Mouse (Mus musculus) G1E (cell line): ENCODE data around the gene Sirpa. TPM values are rescaled to one million over a fixed set of nuclear protein-coding genes. Genes with fewer than 3 reads are reported as not detected.

Source experiments
- ATAC-seq: 2 replicates; pipeline ENCODE4 v1.8.0; 2016; ENCODE audit warnings: mild to moderate bottlenecking; ENCODE audit not compliant: insufficient number of reproducible peaks, poor library complexity, low FRiP score, severe bottlenecking; ENCODE audit errors: extremely low read depth
- DNase-seq: peaks from one replicate; pipeline ENCODE4 v3.0.0; 2012; ENCODE audit warnings: low spot score
- H3K27me3 ChIP-seq: 2 replicates; pipeline ENCODE4 v1.6.1; 2012; ENCODE audit warnings: mild to moderate bottlenecking, low read length, inconsistent platforms; ENCODE audit not compliant: insufficient read depth
- H3K36me3 ChIP-seq: replicated peaks from 2 replicates; pipeline ENCODE3; 2012; ENCODE audit warnings: mild to moderate bottlenecking, inconsistent platforms
- H3K4me1 ChIP-seq: 2 replicates; pipeline ENCODE4 v1.6.1; 2012; ENCODE audit warnings: low read depth, low read length, inconsistent platforms, mixed read lengths; ENCODE audit not compliant: insufficient read depth
- H3K4me3 ChIP-seq: 2 replicates; pipeline ENCODE4 v1.5.1; 2012; ENCODE audit warnings: low read depth, mild to moderate bottlenecking, inconsistent platforms, low read length, moderate library complexity, mixed read lengths
- H3K9me3 ChIP-seq: replicated peaks from 2 replicates; pipeline ENCODE4 v1.6.1; 2012; ENCODE audit warnings: inconsistent platforms
- CTCF ChIP-seq: IDR thresholded peaks from 2 replicates; pipeline ENCODE4 v1.5.1; 2012; ENCODE audit warnings: low read depth, low read length, inconsistent platforms, mixed read lengths
- GATA1 ChIP-seq: IDR thresholded peaks from 2 replicates; pipeline ENCODE4 v1.6.1; 2012; ENCODE audit warnings: borderline replicate concordance, low read length, inconsistent platforms, mixed read lengths
- GATA2 ChIP-seq: IDR thresholded peaks from 2 replicates; pipeline ENCODE4 v1.6.1; 2012; ENCODE audit warnings: low read depth, low read length, inconsistent platforms, borderline replicate concordance
- POLR2AphosphoS5 ChIP-seq: IDR thresholded peaks from 2 replicates; pipeline ENCODE4 v1.6.1; 2012; ENCODE audit warnings: low read depth, low read length, inconsistent platforms; ENCODE audit not compliant: insufficient replicate concordance
- TAL1 ChIP-seq: conservative IDR thresholded peaks from 2 replicates; pipeline ENCODE4 v1.6.1; 2012; ENCODE audit warnings: low read depth, low read length, inconsistent platforms, mixed read lengths
- polyA plus RNA-seq: library from polyadenylated mRNA; stranded (reverse); fragments of >175 nt; gene quantifications from 2 replicates; pipeline ENCODE4 v1.2.3, GENCODE M21; 2012
- total RNA-seq, 2 experiments: library from RNA; stranded (forward) in 1 of 2; stranded (reverse) in 1 of 2; fragments of 200-1000 nt in 1 of 2; fragments of >200 nt in 1 of 2; fragmentation: Nextera tagmentation in 1 of 2; gene quantifications; 2 replicates each; pipeline ENCODE4 v1.2.3; 2014 to 2017

The Sirpa gene
- total and polyA plus RNA-seq, 3 experiments: 1.2 TPM; not detected in 2

GRCm38 (mm10) chr2:129587825-129588251, 4.8 kb upstream of the Sirpa start:
- no peaks in the 10 kb centered on the region; the same call in 1 of the 2 replicates for H3K27me3 ChIP-seq
- H3K4me3 ChIP-seq: no peak overlapping the region
- H3K4me1 ChIP-seq: no peaks in the 10 kb centered on the region
- ATAC-seq (no peak), DNase-seq (no peak)
- peaks cover 3% of the 10 kb centered on the region; the same call in 1 of the 2 replicates for H3K9me3 ChIP-seq
- no peaks in the 10 kb centered on the region for H3K36me3 ChIP-seq
- TF ChIP-seq GATA2 (no peak), POLR2AphosphoS5 (no peak), GATA1 (no peak), TAL1 (no peak), CTCF (no peak)

GRCm38 (mm10) chr2:129591897-129592296, 738 bp upstream of the Sirpa start:
- TF ChIP-seq CTCF: no peak
- peaks cover 15% of the 10 kb centered on the region for H3K9me3 ChIP-seq
- H3K36me3 ChIP-seq: no peaks in the 10 kb centered on the region
- DNase-seq (no peak), ATAC-seq (no peak)
- no peaks in the 10 kb centered on the region; the same call in 1 of the 2 replicates for H3K4me1 ChIP-seq
- H3K27me3 ChIP-seq: 0 out of 2 replicates have a peak, but pooled peaks cover 3% of the 10 kb centered on the region
- H3K4me3 ChIP-seq: no peak overlapping the region

GRCm38 (mm10) chr2:129593141-129593875, 673 bp downstream of the Sirpa start:
- ATAC-seq: no peak
- no peak overlapping the region for H3K4me3 ChIP-seq
- no peaks in the 10 kb centered on the region for H3K36me3 ChIP-seq
- 0 out of 2 replicates have a peak, but pooled peaks cover 3% of the 10 kb centered on the region for H3K27me3 ChIP-seq
- H3K4me1 ChIP-seq: no peaks in the 10 kb centered on the region; the same call in 1 of the 2 replicates
- no peak for DNase-seq
- peaks cover 15% of the 10 kb centered on the region for H3K9me3 ChIP-seq
- TF ChIP-seq CTCF (no peak), POLR2AphosphoS5 (no peak), GATA1 (no peak), GATA2 (no peak), TAL1 (no peak)

GRCm38 (mm10) chr2:129593876-129594421, 1.3 kb downstream of the Sirpa start:
- H3K27me3 ChIP-seq: 0 out of 2 replicates have a peak, but pooled peaks cover 3% of the 10 kb centered on the region
- peaks cover 15% of the 10 kb centered on the region for H3K9me3 ChIP-seq
- ATAC-seq (no peak), DNase-seq (no peak)
- TF ChIP-seq POLR2AphosphoS5 (no peak), TAL1 (no peak), CTCF (no peak), GATA2 (no peak), GATA1 (no peak)
- no peaks in the 10 kb centered on the region for H3K36me3 ChIP-seq
- no peaks in the 10 kb centered on the region; the same call in 1 of the 2 replicates for H3K4me1 ChIP-seq
- no peak overlapping the region for H3K4me3 ChIP-seq

- H3K9me3 ChIP-seq: peaks cover 15% of the 10 kb centered on the region
- TF ChIP-seq TAL1 (no peak), CTCF (no peak), POLR2AphosphoS5 (no peak), GATA1 (no peak), GATA2 (no peak)
- no peaks in the 10 kb centered on the region; the same call in 1 of the 2 replicates for H3K4me1 ChIP-seq
- no peak overlapping the region for H3K4me3 ChIP-seq
- ATAC-seq: no peak
- no peak for DNase-seq
- no peaks in the 10 kb centered on the region for H3K36me3 ChIP-seq
- H3K27me3 ChIP-seq: 0 out of 2 replicates have a peak, but pooled peaks cover 3% of the 10 kb centered on the region
Measured at GRCm38 (mm10) chr2:129594569-129594968, 1.9 kb downstream of the Sirpa start.

GRCm38 (mm10) chr2:129595206-129595605, 2.6 kb downstream of the Sirpa start:
- Histone ChIP-seq H3K36me3 (no peaks in the 10 kb centered on the region), H3K9me3 (peaks cover 15% of the 10 kb centered on the region), H3K27me3 (0 out of 2 replicates have a peak, but pooled peaks cover 3% of the 10 kb centered on the region), H3K4me3 (no peak overlapping the region), H3K4me1 (no peaks in the 10 kb centered on the region; the same call in 1 of the 2 replicates)
- TF ChIP-seq POLR2AphosphoS5: no peak
- no peak for TF ChIP-seq GATA1
- no peak for TF ChIP-seq TAL1
- TF ChIP-seq GATA2: no peak
- TF ChIP-seq CTCF: no peak
- ATAC-seq: no peak
- no peak for DNase-seq
